Mouse (Mus musculus): ENCODE results near the gene Dysf. TPM values are rescaled to one million over a fixed set of nuclear protein-coding genes. Genes with fewer than 3 reads are reported as not detected.
"Not testable (repeated sequence)": the region's sequence is repeated elsewhere in the genome, so short reads cannot be mapped to it uniquely, and the experiment has no call there.

Gene Dysf
- polyA plus RNA-seq, 1 experiment from 2014 or later, result 15.3 TPM

DNA sequence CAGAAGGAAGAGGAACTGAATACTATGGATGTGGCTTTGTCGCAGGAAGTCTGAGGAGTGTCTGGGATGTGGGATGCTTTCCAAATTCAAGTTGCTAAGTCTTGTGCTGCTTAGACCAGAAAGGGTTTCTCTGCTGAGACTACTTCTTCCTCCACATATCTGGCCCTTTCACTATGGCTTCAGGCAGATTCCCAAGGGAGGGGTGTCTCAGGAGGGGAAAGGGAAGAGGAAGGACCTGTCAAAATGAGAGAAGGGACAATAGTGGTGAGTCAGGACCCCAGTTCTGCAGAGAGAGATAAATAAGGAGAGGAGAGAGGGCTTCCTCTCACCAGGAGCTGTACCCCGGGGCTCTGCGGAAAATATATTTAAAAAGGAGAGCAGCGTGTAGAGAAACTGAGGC is 11.6 kb downstream of the Dysf start:
- no peaks in the 10 kb centered on the region; the same call in 1 of the 2 replicates for H3K36me3 ChIP-seq
- H3K27me3 ChIP-seq, result peaks cover 17% of the 10 kb centered on the region
- peak overlapping the region; percentile 87 for H3K4me2 ChIP-seq
- peak overlapping the region; percentile 39 for H3K27ac ChIP-seq
- 69% methylated on average over 4 of the region's 4 CpGs for WGBS
- ATAC-seq (replicated peaks; ENCODE audit: low FRiP score), result no peak
- no peaks in the 10 kb centered on the region for H3K9me3 ChIP-seq (replicated peaks)
- peak overlapping the region; percentile 48 for H3K4me3 ChIP-seq (replicated peaks)
- H3K9ac ChIP-seq, result no peak overlapping the region
- peaks cover 17% of the 10 kb centered on the region for H3K4me1 ChIP-seq

GRCm38 (mm10) chr6:84021990-84022389 is 13.6 kb downstream of the Dysf start:
- Histone ChIP-seq H3K27me3 (peaks cover 17% of the 10 kb centered on the region), H3K4me3 (replicated peaks) (peak overlapping the region; percentile 48; the same call in 1 of the 2 replicates), H3K4me1 (peaks cover 13% of the 10 kb centered on the region), H3K27ac (no peak overlapping the region), H3K36me3 (no peaks in the 10 kb centered on the region; the same call in 1 of the 2 replicates), H3K9ac (no peak overlapping the region), H3K9me3 (replicated peaks) (no peaks in the 10 kb centered on the region), H3K4me2 (peak overlapping the region; percentile 34)
- WGBS, result 77% methylated on average over 3 of the region's 3 CpGs
- ATAC-seq (replicated peaks; ENCODE audit: low FRiP score), result no peak

DNA sequence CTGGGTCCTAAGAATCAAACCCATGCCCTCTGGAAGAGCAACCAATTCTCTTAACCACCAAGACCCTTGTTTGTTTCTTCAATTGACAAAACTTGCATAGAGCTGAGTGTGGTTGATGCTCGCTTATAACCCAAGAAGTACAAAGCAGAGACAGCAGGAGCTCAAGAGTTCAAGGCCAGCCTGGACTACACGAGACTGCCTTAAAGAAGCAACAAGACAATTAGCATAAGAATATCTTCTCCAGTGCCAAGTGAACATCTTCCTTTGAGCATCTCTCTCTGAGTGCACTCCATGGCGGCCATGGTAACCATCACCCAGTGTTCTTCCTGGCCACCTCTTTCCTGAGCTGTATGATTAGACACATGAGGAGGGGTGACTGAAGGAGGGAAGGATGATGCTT is 17.2 kb downstream of the Dysf start:
- 83% methylated on average over 3 of the region's 3 CpGs for WGBS
- Histone ChIP-seq H3K36me3 (no peaks in the 10 kb centered on the region; the same call in 1 of the 2 replicates), H3K9me3 (replicated peaks) (no peaks in the 10 kb centered on the region), H3K4me1 (no peaks in the 10 kb centered on the region), H3K27ac (no peak overlapping the region), H3K9ac (no peak overlapping the region), H3K27me3 (no peaks in the 10 kb centered on the region; the same call in 1 of the 2 replicates), H3K4me2 (no peak overlapping the region), H3K4me3 (replicated peaks) (no peak overlapping the region)
- ATAC-seq (replicated peaks; ENCODE audit: low FRiP score), result no peak

GRCm38 (mm10) chr6:84028791-84029190 is 20.4 kb downstream of the Dysf start:
- ATAC-seq (replicated peaks; ENCODE audit: low FRiP score), result no peak
- Histone ChIP-seq H3K9me3 (replicated peaks) (no peaks in the 10 kb centered on the region), H3K27me3 (no peaks in the 10 kb centered on the region), H3K36me3 (no peaks in the 10 kb centered on the region; the same call in 1 of the 2 replicates), H3K4me3 (replicated peaks) (no peak overlapping the region), H3K4me1 (no peaks in the 10 kb centered on the region), H3K27ac (no peak overlapping the region), H3K4me2 (no peak overlapping the region), H3K9ac (no peak overlapping the region)

DNA sequence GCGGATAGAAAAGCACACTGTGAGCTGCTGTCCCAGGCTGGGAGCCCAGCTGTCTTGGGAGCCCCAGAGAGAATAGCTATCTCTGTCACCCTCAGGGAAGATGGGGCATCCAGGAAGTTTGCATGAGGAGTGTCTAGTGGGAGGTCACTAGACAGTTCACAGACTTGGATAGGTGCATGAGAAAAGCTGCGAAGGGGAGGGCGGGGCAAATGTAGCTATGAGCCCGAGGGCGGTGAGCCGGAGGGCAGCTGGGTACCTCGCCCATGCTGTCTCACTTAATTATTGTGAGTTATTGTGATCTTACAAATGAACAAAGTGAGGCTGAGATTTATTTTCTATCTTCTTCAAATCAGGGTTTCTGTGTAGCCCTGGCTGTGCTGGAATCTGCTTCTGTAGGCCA is 21.4 kb downstream of the Dysf start:
- Histone ChIP-seq H3K9ac (no peak overlapping the region), H3K4me1 (no peaks in the 10 kb centered on the region), H3K27me3 (no peaks in the 10 kb centered on the region), H3K4me2 (no peak overlapping the region), H3K36me3 (no peaks in the 10 kb centered on the region), H3K9me3 (replicated peaks) (no peaks in the 10 kb centered on the region), H3K4me3 (replicated peaks) (no peak overlapping the region), H3K27ac (no peak overlapping the region)
- WGBS, result 87% methylated on average over 7 of the region's 7 CpGs
- ATAC-seq (replicated peaks; ENCODE audit: low FRiP score), result no peak

DNA sequence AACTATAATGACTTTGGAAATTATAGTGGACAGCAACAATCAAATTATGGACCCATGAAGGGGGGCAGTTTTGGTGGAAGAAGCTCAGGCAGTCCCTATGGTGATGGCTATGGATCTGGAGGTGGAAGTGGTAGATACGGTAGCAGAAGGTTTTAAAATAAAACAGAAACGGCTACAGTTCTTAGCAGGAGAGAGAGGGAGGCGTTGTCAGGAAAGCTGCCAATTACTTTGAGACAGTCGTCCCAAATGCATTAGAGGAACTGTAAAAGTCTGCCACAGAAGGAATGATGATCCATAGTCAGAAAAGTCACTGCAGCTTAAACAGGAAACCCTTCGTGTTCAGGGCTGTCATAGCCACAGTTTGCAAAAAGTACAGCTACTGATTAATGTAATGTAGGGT is 24.1 kb downstream of the Dysf start:
- H3K27ac ChIP-seq; H3K4me3 ChIP-seq (replicated peaks); H3K9ac ChIP-seq; H3K36me3 ChIP-seq; ATAC-seq (replicated peaks; ENCODE audit: low FRiP score); H3K27me3 ChIP-seq; H3K4me2 ChIP-seq; H3K9me3 ChIP-seq (replicated peaks); H3K4me1 ChIP-seq: not testable (repeated sequence)
- 57% methylated on average over 5 of the region's 5 CpGs for WGBS

GRCm38 (mm10) chr6:84043251-84043940 is 35.0 kb downstream of the Dysf start:
- no peaks in the 10 kb centered on the region for H3K4me1 ChIP-seq
- WGBS, result 64% methylated on average over 6 of the region's 6 CpGs
- H3K27ac ChIP-seq, result no peak overlapping the region

GRCm38 (mm10) chr6:84044679-84045078 is 36.3 kb downstream of the Dysf start:
- Histone ChIP-seq H3K4me1 (no peaks in the 10 kb centered on the region), H3K27ac (no peak overlapping the region), H3K4me2 (no peak overlapping the region), H3K9ac (no peak overlapping the region), H3K4me3 (replicated peaks) (no peak overlapping the region), H3K27me3 (no peaks in the 10 kb centered on the region), H3K36me3 (no peaks in the 10 kb centered on the region), H3K9me3 (replicated peaks) (no peaks in the 10 kb centered on the region)
- WGBS, result 80% methylated on average over 3 of the region's 3 CpGs
- ATAC-seq (replicated peaks; ENCODE audit: low FRiP score), result no peak

More at GRCm38 (mm10) chr6:84043251-84043940, 35.0 kb downstream of the Dysf start:
- Histone ChIP-seq H3K36me3 (no peaks in the 10 kb centered on the region), H3K9me3 (replicated peaks) (no peaks in the 10 kb centered on the region), H3K9ac (no peak overlapping the region), H3K4me3 (replicated peaks) (no peak overlapping the region), H3K27me3 (no peaks in the 10 kb centered on the region), H3K4me2 (no peak overlapping the region)
- ATAC-seq (replicated peaks; ENCODE audit: low FRiP score), result no peak

DNA sequence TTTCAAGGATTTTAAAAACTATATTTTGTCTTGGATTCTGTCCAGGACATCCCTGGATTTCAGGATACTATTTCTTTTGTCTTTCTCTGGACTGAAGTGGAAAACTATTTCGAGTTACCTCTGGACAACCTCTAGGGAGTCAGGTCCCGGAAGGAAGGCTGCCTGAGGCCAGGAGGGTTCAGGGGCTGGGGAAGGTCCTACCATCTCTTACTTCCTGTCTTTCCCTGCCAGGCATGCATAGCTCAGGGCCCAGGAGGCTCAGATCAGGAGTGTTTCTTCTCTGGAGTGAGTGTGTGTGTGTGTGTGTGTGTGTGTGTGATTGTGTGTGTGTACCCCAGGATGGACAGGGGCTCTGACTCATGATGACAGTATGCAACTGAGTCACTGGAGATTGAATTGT is 40.5 kb downstream of the Dysf start:
- no peaks in the 10 kb centered on the region for H3K27me3 ChIP-seq
- H3K4me3 ChIP-seq (replicated peaks), result no peak overlapping the region
- ATAC-seq (replicated peaks; ENCODE audit: low FRiP score), result no peak
- H3K9me3 ChIP-seq (replicated peaks), result no peaks in the 10 kb centered on the region
- no peaks in the 10 kb centered on the region for H3K36me3 ChIP-seq
- no peak overlapping the region for H3K9ac ChIP-seq
- 57% methylated on average over 2 of the region's 2 CpGs for WGBS
- H3K27ac ChIP-seq, result no peak overlapping the region
- peaks cover 8% of the 10 kb centered on the region for H3K4me1 ChIP-seq
- no peak overlapping the region for H3K4me2 ChIP-seq

- no peaks in the 10 kb centered on the region for H3K27me3 ChIP-seq
- peaks cover 8% of the 10 kb centered on the region for H3K4me1 ChIP-seq
- no peaks in the 10 kb centered on the region for H3K36me3 ChIP-seq
- WGBS, result 89% methylated on average over 4 of the region's 4 CpGs
- H3K4me2 ChIP-seq, result no peak overlapping the region
- no peak for ATAC-seq (replicated peaks; ENCODE audit: low FRiP score)
- H3K9me3 ChIP-seq (replicated peaks), result no peaks in the 10 kb centered on the region
- H3K4me3 ChIP-seq (replicated peaks), result no peak overlapping the region
- no peak overlapping the region for H3K9ac ChIP-seq
- H3K27ac ChIP-seq, result no peak overlapping the region
Measured at GRCm38 (mm10) chr6:84050238-84050637, 41.8 kb downstream of the Dysf start.

GRCm38 (mm10) chr6:84051032-84051431 is 42.6 kb downstream of the Dysf start:
- Histone ChIP-seq H3K4me2 (no peak overlapping the region), H3K9me3 (replicated peaks) (no peaks in the 10 kb centered on the region), H3K9ac (no peak overlapping the region), H3K27me3 (no peaks in the 10 kb centered on the region), H3K4me1 (peaks cover 8% of the 10 kb centered on the region), H3K4me3 (replicated peaks) (no peak overlapping the region), H3K27ac (no peak overlapping the region), H3K36me3 (no peaks in the 10 kb centered on the region)
- no peak for ATAC-seq (replicated peaks; ENCODE audit: low FRiP score)
- WGBS, result 45% methylated on average over 6 of the region's 6 CpGs

GRCm38 (mm10) chr6:84053874-84054530 is 45.6 kb downstream of the Dysf start:
- ATAC-seq (replicated peaks; ENCODE audit: low FRiP score), result no peak
- no peaks in the 10 kb centered on the region for H3K9me3 ChIP-seq (replicated peaks)
- H3K4me3 ChIP-seq (replicated peaks), result no peak overlapping the region
- H3K4me2 ChIP-seq, result no peak overlapping the region
- WGBS, result 79% methylated on average over 9 of the region's 9 CpGs
- H3K9ac ChIP-seq, result no peak overlapping the region
- peaks cover 8% of the 10 kb centered on the region for H3K4me1 ChIP-seq
- H3K36me3 ChIP-seq, result no peaks in the 10 kb centered on the region
- no peaks in the 10 kb centered on the region for H3K27me3 ChIP-seq
- peak overlapping the region; percentile 58 for H3K27ac ChIP-seq

Measured in kidney, embryonic 15.5 days (tissue).